Mouse (Mus musculus) liver, embryonic 16.5 days (tissue): ENCODE data around the gene Olfr491. TPM values are rescaled to one million over a fixed set of nuclear protein-coding genes. Genes with fewer than 3 reads are reported as not detected.

Experiments used
- ATAC-seq: fragments of 200-750 bp; cut with Nextera tagmentation; 2 replicates; pipeline ENCODE4 v1.8.0; 2017; ENCODE audit warnings: low read depth, mild to moderate bottlenecking, moderate number of reproducible peaks, moderate library complexity
- H3K27ac ChIP-seq: fragments of 300-500 bp; sonication (generic); 2 replicates; pipeline ENCODE4 v1.5.1; 2014; ENCODE audit warnings: mild to moderate bottlenecking, low read length
- H3K27me3 ChIP-seq: fragments of 300-500 bp; sonication (generic); 2 replicates; pipeline ENCODE4 v1.6.1; 2014; ENCODE audit warnings: low read depth, low read length, mixed read lengths; ENCODE audit not compliant: control insufficient read depth, insufficient read depth
- H3K36me3 ChIP-seq: fragments of 300-500 bp; sonication (generic); 2 replicates; pipeline ENCODE4 v1.6.1; 2014; ENCODE audit warnings: mild to moderate bottlenecking; ENCODE audit not compliant: control insufficient read depth, insufficient read depth
- H3K4me1 ChIP-seq: fragments of 300-500 bp; sonication (generic); 2 replicates; pipeline ENCODE4 v1.6.1; 2014; ENCODE audit warnings: low read depth, low read length, mixed read lengths; ENCODE audit not compliant: control insufficient read depth
- H3K4me2 ChIP-seq: fragments of 300-500 bp; sonication (generic); 2 replicates; pipeline ENCODE4 v1.6.1; 2014; ENCODE audit warnings: low read depth, low read length, mixed read lengths
- H3K4me3 ChIP-seq: fragments of 300-500 bp; sonication (generic); 2 replicates; pipeline ENCODE4 v1.5.1; 2014; ENCODE audit warnings: low read depth, mild to moderate bottlenecking, low read length
- H3K9ac ChIP-seq: fragments of 300-500 bp; sonication (generic); 2 replicates; pipeline ENCODE4 v1.6.1; 2014; ENCODE audit warnings: low read depth, low read length
- H3K9me3 ChIP-seq: fragments of 300-500 bp; sonication (generic); replicated peaks from 2 replicates; pipeline ENCODE4 v1.6.1; 2016; ENCODE audit warnings: low read length; ENCODE audit not compliant: control insufficient read depth
- WGBS: fragments of 180-500 bp; shearing (Covaris S2); extraction: QIAGEN DNeasy Blood & Tissue Kit; methylation state at CpG from one replicate; pipeline ENCODE4 v1.1.7; 2014; ENCODE audit not compliant: insufficient replicate concordance; 5-methylcytosine and 5-hydroxymethylcytosine counted together
- polyA plus RNA-seq: library from polyadenylated mRNA; unstranded; fragments of >200 nt; fragmentation: Nextera tagmentation; extraction: Ambion mirVana; gene quantifications from 2 replicates; pipeline ENCODE4 v1.2.1, GENCODE M21; 2015

The Olfr491 gene
- polyA plus RNA-seq = not detected in 2 replicates

DNA sequence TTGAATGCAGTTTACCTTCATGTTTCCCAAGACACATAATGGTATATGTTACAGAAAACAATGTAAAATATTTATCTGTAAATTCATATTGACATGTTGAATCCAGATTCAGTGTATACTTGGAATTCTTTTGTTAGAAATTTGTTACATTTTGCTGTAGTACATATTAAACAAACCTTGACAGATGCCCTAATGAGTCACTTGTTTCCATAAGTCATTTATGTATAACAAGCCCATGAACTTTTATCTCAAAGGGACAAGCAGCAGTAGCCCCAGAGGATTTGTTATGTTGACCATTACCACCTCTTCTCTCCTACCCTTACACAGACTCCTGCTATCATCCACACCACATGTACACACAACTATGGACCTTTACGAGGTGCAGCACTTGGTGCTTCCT lies at the start of gene Olfr491:
Olfr491 (plus strand) TSS at position 301 of the 400 bp plus-strand sequence.
- no peak within 1 kb of the TSS for H3K4me2 ChIP-seq
- no peaks in the 10 kb centered on the region for H3K27me3 ChIP-seq
- WGBS = 41% methylated on average over 1 of the region's 1 CpGs
- no peaks in the 10 kb centered on the region for H3K4me1 ChIP-seq
- no peak within 1 kb of the TSS for H3K9ac ChIP-seq
- no peaks in the 10 kb centered on the region for H3K36me3 ChIP-seq
- no peak within 1 kb of the TSS for H3K27ac ChIP-seq
- no peak within 1 kb of the TSS for H3K4me3 ChIP-seq
- H3K9me3 ChIP-seq = 0 out of 2 replicates have a peak, but pooled peaks cover 2% of the 10 kb centered on the region
- ATAC-seq = no peak

DNA sequence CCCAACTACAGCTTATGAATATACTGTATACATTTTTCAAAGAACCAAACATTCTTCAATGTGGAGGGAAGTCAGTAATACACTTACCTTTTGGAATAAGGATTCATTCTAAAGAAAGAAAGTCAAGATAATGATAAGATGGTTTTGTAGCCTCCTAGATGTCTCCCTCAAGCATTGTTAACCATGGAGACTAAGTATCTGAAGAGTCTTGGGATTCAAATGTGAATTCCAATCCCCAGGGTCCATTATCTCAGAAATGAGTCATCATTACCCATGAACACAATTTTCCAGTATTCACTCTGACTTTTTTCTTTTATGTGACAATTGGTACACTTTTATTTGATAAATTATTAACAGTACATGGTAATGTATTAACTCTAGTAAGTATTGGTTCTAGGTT lies 24.4 kb upstream of the Olfr491 start, which contains the start of gene Olfr490:
Olfr490 (minus strand) TSS at position 101 of the 400 bp plus-strand sequence.
- no peak within 1 kb of the TSS for H3K9ac ChIP-seq
- no peaks in the 10 kb centered on the region for H3K4me1 ChIP-seq
- no peak for ATAC-seq
- no peaks in the 10 kb centered on the region for H3K36me3 ChIP-seq
- no peak within 1 kb of the TSS for H3K4me3 ChIP-seq
- H3K27ac ChIP-seq = no peak within 1 kb of the TSS
- no peaks in the 10 kb centered on the region for H3K9me3 ChIP-seq
- H3K4me2 ChIP-seq = no peak within 1 kb of the TSS
- H3K27me3 ChIP-seq = no peaks in the 10 kb centered on the region

DNA sequence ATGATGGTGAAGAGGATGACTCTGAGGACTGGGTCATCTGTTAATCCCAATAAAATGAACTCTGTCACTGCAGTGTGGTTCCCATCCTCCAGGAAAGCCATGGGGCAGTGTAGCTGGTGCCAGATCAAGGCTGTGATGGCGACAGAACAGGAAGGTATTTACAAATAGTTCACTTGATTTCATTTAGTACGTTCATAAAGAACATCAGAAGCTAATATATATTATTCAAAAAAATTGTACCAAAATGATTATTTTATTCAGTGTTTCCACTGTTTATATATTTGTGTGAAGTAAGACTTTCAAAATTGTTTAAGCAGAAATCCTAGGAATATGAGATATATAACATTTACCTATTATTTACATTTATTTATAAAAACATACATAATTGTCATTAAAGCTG lies 10.3 kb downstream of the Olfr491 start, which contains the start of gene Olfr492:
Olfr492 (minus strand) TSS at position 101 of the 400 bp plus-strand sequence.
- Histone ChIP-seq H3K27me3 (no peaks in the 10 kb centered on the region), H3K4me2 (no peak within 1 kb of the TSS), H3K9me3 (no peaks in the 10 kb centered on the region), H3K36me3 (no peaks in the 10 kb centered on the region), H3K4me3 (no peak within 1 kb of the TSS), H3K9ac (no peak within 1 kb of the TSS), H3K4me1 (no peaks in the 10 kb centered on the region), H3K27ac (no peak within 1 kb of the TSS)
- WGBS = 52% methylated on average over 2 of the region's 2 CpGs
- ATAC-seq = no peak

DNA sequence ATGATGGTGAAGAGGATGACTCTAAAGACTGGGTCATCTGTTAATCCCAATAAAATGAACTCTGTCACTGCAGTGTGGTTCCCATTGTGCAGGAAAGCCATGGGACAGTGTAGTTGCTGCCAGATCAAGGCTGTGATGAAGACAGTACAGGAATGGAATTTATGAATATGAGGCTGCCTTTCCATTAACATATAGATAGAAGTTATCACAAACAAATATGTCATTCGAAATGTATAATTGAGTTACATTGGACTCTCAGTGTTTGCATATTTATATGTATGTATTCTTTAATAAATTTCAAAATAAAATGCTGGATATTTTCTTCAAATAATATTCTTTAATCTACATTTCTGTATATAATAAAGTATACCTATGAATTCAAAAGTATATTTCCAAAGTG lies 33.6 kb downstream of the Olfr491 start, which contains the start of gene Olfr493:
Olfr493 (minus strand) TSS at position 101 of the 400 bp plus-strand sequence.
- no peaks in the 10 kb centered on the region for H3K36me3 ChIP-seq
- no peaks in the 10 kb centered on the region for H3K27me3 ChIP-seq
- no peak within 1 kb of the TSS for H3K9ac ChIP-seq
- H3K9me3 ChIP-seq = no peaks in the 10 kb centered on the region
- no peak for ATAC-seq
- H3K4me1 ChIP-seq = no peaks in the 10 kb centered on the region
- H3K4me2 ChIP-seq = no peak within 1 kb of the TSS
- H3K27ac ChIP-seq = no peak within 1 kb of the TSS
- H3K4me3 ChIP-seq = no peak within 1 kb of the TSS
- 41% methylated on average over 1 of the region's 1 CpGs for WGBS

DNA sequence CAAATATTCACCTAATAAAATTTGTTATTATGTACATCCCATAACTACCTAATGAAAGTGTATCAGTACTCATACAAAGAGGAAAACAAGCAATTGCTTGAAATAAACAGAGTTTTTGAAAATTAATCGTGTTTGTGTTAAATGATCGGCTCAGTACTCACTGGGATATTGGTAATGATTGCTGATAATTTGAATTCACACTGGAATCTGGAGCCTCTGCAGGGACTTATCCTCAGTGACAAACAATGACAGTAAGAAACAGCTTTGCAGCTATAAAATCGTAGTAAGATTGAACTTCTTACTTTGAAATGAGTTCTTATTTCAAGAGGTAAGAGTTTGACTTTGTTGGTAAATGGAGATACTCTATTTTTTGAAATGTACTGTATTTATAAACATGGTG lies 51.8 kb downstream of the Olfr491 start, which contains the start of gene Olfr494:
Olfr494 (plus strand) TSS at position 301 of the 400 bp plus-strand sequence.
- Histone ChIP-seq H3K4me2 (no peak within 1 kb of the TSS), H3K4me3 (no peak within 1 kb of the TSS), H3K27me3 (no peaks in the 10 kb centered on the region), H3K4me1 (no peaks in the 10 kb centered on the region), H3K27ac (no peak within 1 kb of the TSS), H3K36me3 (no peaks in the 10 kb centered on the region), H3K9me3 (no peaks in the 10 kb centered on the region), H3K9ac (no peak within 1 kb of the TSS)
- ATAC-seq = no peak
- WGBS = 50% methylated on average over 3 of the region's 3 CpGs

Other genes starting within 250 kb of the Olfr491 start
- gene Olfr480, start 246.1 kb upstream of the Olfr491 start, polyA plus RNA-seq = not detected in 2 replicates
- not detected in 2 replicates for gene Olfr481, start 233.6 kb upstream of the Olfr491 start, polyA plus RNA-seq
- not detected in 2 replicates for gene Olfr482, start 215.9 kb upstream of the Olfr491 start, polyA plus RNA-seq
- gene Olfr483, start 212.6 kb upstream of the Olfr491 start, polyA plus RNA-seq = not detected in 2 replicates
- gene Olfr484, start 186.0 kb upstream of the Olfr491 start, polyA plus RNA-seq = not detected in 2 replicates
- gene Olfr485, start 153.6 kb upstream of the Olfr491 start, polyA plus RNA-seq = not detected in 2 replicates
- gene Olfr486, start 140.7 kb upstream of the Olfr491 start, polyA plus RNA-seq = not detected in 2 replicates
- not detected in 2 replicates for gene Olfr487, start 98.8 kb upstream of the Olfr491 start, polyA plus RNA-seq
- gene Olfr488, start 55.1 kb upstream of the Olfr491 start, polyA plus RNA-seq = not detected in 2 replicates
- gene Olfr490, start 24.5 kb upstream of the Olfr491 start, polyA plus RNA-seq = not detected in 2 replicates
- not detected in 2 replicates for gene Olfr492, start 10.2 kb downstream of the Olfr491 start, polyA plus RNA-seq
- gene Olfr493, start 33.5 kb downstream of the Olfr491 start, polyA plus RNA-seq = not detected in 2 replicates
- not detected in 2 replicates for gene Olfr494, start 51.9 kb downstream of the Olfr491 start, polyA plus RNA-seq
- gene Olfr495, start 79.7 kb downstream of the Olfr491 start, polyA plus RNA-seq = not detected in 2 replicates
- gene Olfr497, start 107.0 kb downstream of the Olfr491 start, polyA plus RNA-seq = not detected in 2 replicates
- gene Olfr498, start 151.9 kb downstream of the Olfr491 start, polyA plus RNA-seq = not detected in 2 replicates
- not detected in 2 replicates for gene Olfr502, start 211.6 kb downstream of the Olfr491 start, polyA plus RNA-seq
- not detected in 2 replicates for gene Olfr503, start 231.1 kb downstream of the Olfr491 start, polyA plus RNA-seq